Mouse (Mus musculus): ENCODE measurements around the gene Cacna1i.
A peak's percentile ranks its signal among the peaks of the same experiment; 100 is the strongest.

Cacna1i gene

GRCm38 (mm10) chr15:80401387-80401898, 114.4 kb downstream of the Cacna1i start:
- no peak for DNase-seq (ENCODE audit: low spot score in 2 of 2)

GRCm38 (mm10) chr15:80401980-80402379, 114.9 kb downstream of the Cacna1i start:
- no peak for DNase-seq (ENCODE audit: low spot score in 2 of 2)

- no peak for DNase-seq (ENCODE audit: low spot score in 2 of 2)
These were observed 120.8 kb downstream of the Cacna1i start for GRCm38 (mm10) chr15:80407873-80408272.

GRCm38 (mm10) chr15:80410661-80411060, 123.6 kb downstream of the Cacna1i start:
- no peak for DNase-seq (ENCODE audit: low spot score in 2 of 2)

- DNase-seq (ENCODE audit: low spot score in 2 of 2): no peak
These were observed 126.0 kb downstream of the Cacna1i start for GRCm38 (mm10) chr15:80413070-80413469.

GRCm38 (mm10) chr15:80413988-80414721, 127.1 kb downstream of the Cacna1i start:
- DNase-seq (ENCODE audit: low spot score in 2 of 2): peak; percentile 40

GRCm38 (mm10) chr15:80415132-80415531, 128.1 kb downstream of the Cacna1i start:
- no peak for DNase-seq (ENCODE audit: low spot score in 2 of 2)

- no peak for DNase-seq (ENCODE audit: low spot score in 2 of 2)
These were observed 130.0 kb downstream of the Cacna1i start for GRCm38 (mm10) chr15:80417066-80417465.

- DNase-seq (ENCODE audit: low spot score in 2 of 2): peak in 1 of 2 experiments; percentile 62
These were observed 131.1 kb downstream of the Cacna1i start for GRCm38 (mm10) chr15:80418146-80418545.

- no peak for DNase-seq (ENCODE audit: low spot score in 2 of 2)
These were observed 143.3 kb downstream of the Cacna1i start for GRCm38 (mm10) chr15:80430324-80430723.

GRCm38 (mm10) chr15:80436961-80437360, 149.9 kb downstream of the Cacna1i start:
- DNase-seq (ENCODE audit: low spot score in 2 of 2): no peak

- DNase-seq (ENCODE audit: low spot score in 2 of 2): no peak
These were observed 151.0 kb downstream of the Cacna1i start for GRCm38 (mm10) chr15:80437996-80438395.

- DNase-seq (ENCODE audit: low spot score in 2 of 2): no peak
These were observed 151.4 kb downstream of the Cacna1i start for GRCm38 (mm10) chr15:80438423-80438822.

- no peak for DNase-seq (ENCODE audit: low spot score in 2 of 2)
These were observed 153.2 kb downstream of the Cacna1i start for GRCm38 (mm10) chr15:80440195-80440594.

GRCm38 (mm10) chr15:80445956-80446687, 159.1 kb downstream of the Cacna1i start:
- no peak for DNase-seq (ENCODE audit: low spot score in 2 of 2)

Measured in right cerebral cortex, postnatal 36 days (tissue).